Mouse (Mus musculus) activated CD4-positive, CD25-positive, alpha-beta regulatory T cell, adult 4 months (primary cell): Measurements from ENCODE around the gene Agxt2. TPM values are rescaled to one million over a fixed set of nuclear protein-coding genes. Genes with fewer than 3 reads are reported as not detected.

Experiments
- ATAC-seq: one replicate; pipeline ENCODE4 v1.8.0; 2017
- polyA plus RNA-seq, 2 experiments: library from polyadenylated mRNA; unstranded; fragments of 100-300 nt; shearing (Covaris generic); gene quantifications; one replicate each; pipeline ENCODE4 v1.2.1; 2017

The Agxt2 gene
- not detected for polyA plus RNA-seq

- ATAC-seq: no peak
These were observed at the start of gene Agxt2 for GRCm38 (mm10) chr15:10358039-10358948. Gene Agxt2, plus strand, starts transcription at chr15:10358532.

- no peak for ATAC-seq
These were observed 46.5 kb upstream of the Agxt2 start for GRCm38 (mm10) chr15:10311826-10312225.

DNA sequence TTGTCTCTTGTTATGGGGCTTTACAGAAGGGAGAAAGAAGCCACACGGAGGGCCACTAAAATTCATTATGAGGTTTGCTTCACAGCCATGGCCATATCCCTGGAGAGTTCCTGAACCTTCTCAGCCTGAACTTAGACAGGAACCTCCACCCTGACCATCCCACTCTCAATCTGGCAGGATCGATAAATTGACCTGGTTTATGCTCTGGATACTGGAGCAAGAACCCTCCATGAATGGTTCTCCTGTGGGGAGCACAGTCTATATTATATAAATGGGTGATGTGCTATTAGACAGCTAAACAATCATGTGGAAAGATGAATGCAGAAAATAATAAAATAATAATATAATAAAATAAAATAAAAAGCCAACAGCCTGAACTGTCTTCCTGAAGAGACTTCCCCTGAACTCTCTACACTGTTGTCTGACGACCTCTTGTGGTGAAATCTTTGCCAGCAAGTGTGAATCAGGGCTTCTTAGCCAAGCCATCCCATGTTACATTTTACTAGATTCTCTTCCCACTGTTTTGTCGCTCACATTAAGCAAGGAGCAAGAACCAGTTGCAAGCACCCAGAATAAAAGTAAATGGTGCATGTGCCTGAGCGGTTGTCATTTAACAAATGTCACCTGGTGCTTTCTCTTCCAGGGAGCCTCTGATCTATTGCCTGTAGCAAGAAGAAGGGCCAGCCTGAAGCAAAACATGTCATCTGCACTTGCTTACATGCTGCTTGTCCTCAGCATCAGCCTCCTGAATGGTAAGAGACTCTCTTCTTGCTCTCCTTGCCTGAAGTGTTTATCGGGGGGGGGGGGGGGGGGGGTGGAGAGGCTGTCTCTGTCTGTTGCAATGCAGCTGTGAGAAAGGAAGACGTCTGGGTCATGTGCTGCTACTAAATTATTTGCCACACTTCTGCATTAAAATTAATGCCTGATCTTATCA, 44.5 kb upstream of the Agxt2 start:
- ATAC-seq: peak; percentile 28

GRCm38 (mm10) chr15:10325080-10325479, 33.3 kb upstream of the Agxt2 start, which contains the start of gene Gm21973:
Gene Gm21973, plus strand, starts transcription at chr15:10325380.
- ATAC-seq: no peak

- no peak for ATAC-seq
These were observed 27.7 kb upstream of the Agxt2 start for GRCm38 (mm10) chr15:10330626-10331025.

DNA sequence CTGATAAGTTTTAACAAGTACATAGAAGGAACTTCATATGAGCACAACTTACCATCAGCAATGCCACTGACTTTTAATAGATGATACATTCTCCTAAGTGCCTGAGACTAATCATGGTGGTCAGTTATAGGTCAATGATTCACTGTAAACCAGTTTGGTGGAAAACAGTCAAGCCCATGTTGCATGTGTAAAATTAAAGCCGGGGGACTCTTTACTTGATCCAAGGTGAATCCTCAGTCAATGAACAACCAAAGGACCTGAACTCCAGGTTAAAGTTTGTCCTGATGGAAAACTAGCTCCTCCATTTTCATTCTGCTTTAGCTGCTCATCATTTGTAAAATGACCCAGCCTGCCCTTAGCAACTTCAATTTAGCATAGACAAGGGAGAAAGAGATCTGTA, 25.8 kb upstream of the Agxt2 start:
- ATAC-seq: no peak

DNA sequence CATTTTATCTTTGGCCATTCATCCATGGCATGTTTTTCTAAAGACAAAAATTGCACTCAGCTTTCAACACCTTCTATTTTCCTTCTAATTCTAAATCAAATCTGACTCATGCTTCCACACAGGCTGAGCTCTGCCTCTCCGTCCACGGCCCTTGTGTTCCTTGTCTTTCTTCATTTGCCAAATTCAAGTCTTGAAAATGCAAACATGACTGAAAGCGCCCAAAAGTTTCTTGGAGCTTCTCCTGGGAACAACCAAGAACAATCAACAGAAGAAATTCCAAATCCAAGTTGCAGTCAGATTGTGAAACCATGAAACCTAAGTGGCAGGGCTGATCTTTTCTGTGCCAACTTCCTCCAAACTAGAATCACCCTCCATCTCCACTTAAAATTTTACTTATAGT, 19.7 kb upstream of the Agxt2 start:
- ATAC-seq: no peak

- no peak for ATAC-seq
These were observed 11.3 kb upstream of the Agxt2 start for GRCm38 (mm10) chr15:10347044-10347443.

DNA sequence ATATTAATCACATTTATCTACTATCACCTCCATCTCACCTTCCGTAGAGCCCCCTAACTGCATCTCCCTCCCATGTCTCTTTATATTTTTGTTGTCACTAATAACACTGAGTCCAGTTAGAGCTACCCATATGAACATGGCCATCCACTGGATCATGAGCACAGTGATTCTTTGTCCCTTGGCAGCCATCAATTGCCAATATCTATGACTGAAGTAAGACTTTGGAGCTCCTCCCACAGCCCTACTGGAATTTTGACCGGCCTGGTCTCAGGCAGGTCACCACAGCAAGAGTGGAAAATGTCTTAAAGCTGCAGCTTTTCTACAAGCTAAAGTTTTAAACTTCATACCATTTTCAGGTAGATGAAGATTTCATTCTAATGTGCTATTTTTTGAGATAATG, 8.0 kb downstream of the Agxt2 start:
- no peak for ATAC-seq

DNA sequence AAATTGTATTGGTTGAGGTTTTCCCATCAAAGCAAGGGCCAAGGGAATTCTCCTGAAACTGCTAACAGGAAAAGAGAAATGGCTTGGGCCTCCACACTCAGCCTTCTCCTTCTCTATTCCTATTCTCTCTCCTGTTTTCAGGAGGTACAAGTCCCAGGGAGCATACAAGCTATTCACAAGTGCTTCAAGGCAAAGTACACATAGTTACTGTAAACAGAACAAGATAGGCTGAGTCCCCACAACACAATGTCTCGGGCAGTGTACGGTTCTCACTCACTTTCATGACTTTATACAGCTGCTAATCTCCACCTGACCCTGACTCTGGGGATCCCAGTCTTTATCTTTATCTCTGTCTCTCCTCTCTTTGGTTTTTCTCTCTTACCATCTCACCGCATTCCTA, 17.1 kb downstream of the Agxt2 start:
- no peak for ATAC-seq

GRCm38 (mm10) chr15:10378338-10378959, 20.1 kb downstream of the Agxt2 start:
- no peak for ATAC-seq

- ATAC-seq: no peak
These were observed 21.6 kb downstream of the Agxt2 start for GRCm38 (mm10) chr15:10379757-10380458.

GRCm38 (mm10) chr15:10387263-10387662, 28.9 kb downstream of the Agxt2 start:
- no peak for ATAC-seq

DNA sequence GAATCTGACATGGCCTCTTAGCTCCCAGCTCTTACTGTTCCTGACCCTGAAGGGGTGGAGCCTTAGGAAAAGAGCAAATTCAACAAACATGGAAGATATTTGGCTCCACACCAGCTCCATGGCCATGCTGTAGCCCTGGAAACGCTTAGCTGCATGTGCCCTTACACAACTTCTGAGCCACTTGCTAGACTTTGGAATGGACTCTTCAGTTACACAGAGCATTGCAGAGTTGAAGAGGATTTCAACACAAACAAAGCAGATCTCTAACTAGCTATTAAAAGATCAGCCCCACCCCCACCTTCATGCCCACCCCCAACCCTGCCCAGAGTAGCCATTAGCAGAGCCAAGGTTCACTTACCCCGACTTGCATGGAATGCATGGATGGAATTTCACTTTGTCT, 41.5 kb downstream of the Agxt2 start:
- ATAC-seq: no peak

GRCm38 (mm10) chr15:10400415-10400814, 42.1 kb downstream of the Agxt2 start:
- ATAC-seq: no peak

DNA sequence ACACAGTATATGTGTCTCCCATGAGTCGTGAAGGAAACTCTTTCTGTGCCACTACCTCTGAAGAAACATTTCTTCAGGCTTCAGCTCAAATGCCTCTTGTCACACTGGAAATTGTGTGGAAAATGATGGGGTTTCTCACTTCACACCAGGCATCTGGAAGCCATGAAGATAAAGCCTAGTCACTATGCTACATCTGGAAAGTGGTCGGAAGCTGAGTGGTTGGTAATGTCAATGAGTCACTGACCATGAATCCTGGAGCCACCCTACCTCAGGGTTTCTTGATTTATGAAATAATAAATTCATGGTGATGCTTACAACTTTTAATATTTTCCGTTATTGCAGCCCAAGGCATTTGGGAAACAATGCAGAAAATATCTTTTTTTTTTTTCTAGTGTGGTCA, 51.5 kb downstream of the Agxt2 start:
- no peak for ATAC-seq

DNA sequence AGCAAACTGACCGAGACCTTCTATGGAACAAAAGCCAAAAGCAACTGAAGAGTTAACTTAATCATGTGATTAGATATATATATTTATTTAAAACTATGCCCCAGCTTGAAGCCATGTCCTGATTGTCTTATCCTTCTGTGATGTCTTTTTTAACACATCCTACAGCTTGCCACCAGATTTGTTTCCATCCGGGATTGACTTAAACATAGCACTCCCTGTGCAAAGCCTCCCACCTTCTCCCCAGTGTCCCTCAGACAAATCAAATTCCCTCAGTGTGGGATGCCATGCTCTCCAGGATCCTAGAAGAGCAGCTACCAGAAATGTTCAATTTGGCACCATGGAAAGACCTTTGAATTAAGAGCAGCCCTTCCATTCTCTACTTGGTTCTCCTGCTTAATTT, 52.5 kb downstream of the Agxt2 start:
- no peak for ATAC-seq

DNA sequence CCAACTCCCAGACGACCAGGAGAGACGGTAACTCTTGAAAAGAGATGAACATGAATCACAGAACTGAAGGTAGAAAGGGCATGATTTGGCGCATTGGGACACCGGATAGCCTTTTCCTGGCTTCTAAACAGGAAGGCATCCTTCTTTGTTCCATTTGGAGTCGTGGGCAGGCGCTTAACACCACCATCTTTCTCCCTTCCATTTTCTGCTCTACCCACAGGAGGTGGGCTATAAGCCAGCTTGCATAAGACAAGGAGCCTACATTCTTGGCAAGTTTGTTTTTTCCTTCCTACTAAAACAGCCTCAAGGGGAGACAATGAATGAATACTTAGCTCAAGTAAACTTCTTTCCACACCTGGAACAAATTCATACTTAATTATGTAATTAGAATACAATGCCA, 55.3 kb downstream of the Agxt2 start:
- no peak for ATAC-seq

DNA sequence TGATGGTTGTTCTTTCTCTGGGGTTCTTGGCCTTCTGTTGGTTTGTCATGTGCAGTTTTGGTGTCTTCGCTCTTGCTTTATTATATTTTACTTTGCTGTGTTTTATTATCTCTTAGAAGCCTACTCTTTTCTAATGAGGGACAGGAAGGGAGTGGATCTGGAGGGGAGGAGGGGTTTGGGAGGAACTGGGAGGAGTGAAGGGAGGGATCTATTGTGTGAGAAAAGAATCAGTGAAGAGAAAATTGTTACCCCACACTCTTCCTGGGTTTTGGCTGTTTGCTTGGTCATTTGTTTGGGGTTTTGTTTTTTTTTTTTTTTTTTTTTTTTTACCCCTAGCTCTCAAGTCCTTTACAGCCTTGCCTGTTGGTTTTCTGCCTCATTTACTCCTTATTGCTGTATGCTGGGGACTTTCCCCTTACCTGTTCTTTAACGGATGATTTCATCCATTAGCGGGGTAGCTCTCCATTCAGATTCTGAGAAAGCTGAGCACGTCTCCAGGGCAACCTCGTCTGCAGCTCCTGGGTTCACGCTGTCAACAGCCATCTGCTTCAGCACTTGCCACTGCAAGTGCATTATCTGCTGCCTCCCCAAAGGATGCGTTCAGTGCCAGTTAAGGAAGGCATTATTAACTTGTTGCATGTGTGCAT, 62.9 kb downstream of the Agxt2 start:
- no peak for ATAC-seq

DNA sequence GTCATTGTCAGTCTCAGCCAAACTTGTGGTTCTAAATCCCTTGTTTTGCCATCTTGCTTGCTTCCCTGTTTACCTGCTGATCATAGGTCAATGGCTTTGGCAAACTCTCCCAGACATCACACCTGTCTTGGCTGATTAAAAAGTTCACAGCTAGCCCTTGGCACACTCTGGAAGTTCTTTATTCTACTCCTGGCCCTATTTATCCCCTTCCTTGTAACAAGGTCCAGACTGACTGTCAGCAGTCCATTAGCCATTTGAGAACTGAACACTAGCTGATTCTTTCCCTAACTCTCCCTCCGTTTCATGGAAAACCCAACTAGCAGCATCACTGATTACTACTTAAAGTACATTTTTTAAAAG, 63.4 kb downstream of the Agxt2 start:
- no peak for ATAC-seq

DNA sequence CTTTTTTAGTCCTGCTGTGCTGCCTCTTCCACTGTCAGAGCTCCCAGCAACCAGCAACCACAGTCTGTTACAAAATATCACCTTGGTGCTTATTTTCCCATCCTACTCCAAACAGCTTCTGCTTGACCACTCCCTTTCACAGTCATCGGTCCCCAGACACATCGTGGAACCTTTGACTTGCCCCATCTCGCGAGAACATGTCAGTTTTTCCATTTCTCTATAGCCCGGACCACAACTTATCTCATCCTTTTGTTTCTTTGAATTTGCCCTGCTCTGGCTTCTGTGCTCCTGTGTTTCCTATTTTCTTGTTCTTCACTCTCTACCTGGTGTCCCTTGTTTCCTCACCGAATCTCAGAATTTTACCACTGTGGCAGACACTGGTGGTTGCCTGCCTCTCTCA, 67.8 kb downstream of the Agxt2 start:
- ATAC-seq: no peak
